Mouse (Mus musculus): Measurements from ENCODE around the gene Elovl6.

Elovl6 gene

DNA sequence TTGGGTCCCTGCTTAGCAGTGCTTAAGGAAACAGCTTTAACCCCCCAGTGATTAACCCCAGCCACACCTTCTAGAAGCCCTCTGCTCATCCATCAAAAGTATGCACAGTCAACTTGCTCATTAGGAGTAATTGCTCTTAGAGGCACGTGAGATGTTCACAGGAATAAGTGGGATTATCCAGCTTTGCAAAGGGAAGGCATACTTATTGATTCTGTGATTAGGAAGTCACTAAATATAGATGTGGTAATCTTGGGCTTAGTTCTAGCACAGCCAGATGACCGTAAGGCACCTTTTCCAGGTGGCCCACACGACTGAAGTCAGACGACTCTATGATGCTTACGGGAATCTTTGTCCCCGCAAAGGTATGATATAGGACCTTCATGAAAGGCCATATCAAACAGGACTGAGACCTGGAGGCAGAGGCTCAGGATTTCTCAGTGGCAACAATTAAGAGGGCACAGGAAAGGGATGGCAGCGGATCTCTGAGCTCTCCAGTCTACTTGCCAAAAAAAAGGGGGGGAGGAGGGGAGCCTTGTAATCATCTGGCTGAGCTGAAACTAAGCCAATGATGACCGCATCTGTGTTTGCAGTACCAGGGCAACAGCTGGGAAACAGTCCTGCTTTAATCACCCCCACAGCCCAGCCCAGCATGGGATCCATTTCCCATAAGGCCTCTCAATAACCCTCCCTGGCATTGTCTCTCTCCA, 117.6 kb downstream of the Elovl6 start:
- DNase-seq = no peak

DNA sequence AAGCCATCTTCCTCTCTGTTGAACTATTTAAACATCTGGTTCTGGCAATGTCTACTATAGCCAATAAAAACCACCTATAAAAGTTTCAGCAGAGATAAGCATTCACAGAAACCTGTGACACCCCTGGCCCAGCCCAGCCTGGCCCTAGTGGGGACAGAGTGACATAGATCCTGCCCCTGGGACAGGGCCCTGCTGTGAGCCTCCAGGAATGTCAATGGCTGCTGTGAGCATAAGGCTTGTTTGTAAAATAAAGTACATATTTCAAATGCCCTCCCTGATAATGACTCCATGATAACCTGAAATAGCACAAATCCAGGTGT, 118.1 kb downstream of the Elovl6 start:
- no peak for DNase-seq

DNA sequence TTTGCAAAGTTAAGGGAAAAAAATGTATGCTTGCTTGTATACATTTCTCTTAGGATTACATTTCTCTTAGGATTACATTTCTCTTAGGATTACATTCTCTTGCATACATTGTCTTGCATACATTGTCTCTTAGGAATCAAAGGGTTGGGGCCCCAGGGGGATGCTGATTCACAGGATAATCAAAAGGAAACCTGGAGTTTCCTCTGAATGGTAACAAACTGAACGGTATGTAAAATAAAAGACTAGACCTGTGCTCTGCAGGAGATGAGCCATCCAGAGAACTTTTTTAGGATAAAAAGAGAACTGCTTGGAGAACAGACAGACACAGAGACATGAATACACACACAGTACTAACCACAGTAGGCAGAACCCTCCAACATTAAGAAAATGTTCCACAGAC, 118.8 kb downstream of the Elovl6 start:
- DNase-seq = no peak

DNA sequence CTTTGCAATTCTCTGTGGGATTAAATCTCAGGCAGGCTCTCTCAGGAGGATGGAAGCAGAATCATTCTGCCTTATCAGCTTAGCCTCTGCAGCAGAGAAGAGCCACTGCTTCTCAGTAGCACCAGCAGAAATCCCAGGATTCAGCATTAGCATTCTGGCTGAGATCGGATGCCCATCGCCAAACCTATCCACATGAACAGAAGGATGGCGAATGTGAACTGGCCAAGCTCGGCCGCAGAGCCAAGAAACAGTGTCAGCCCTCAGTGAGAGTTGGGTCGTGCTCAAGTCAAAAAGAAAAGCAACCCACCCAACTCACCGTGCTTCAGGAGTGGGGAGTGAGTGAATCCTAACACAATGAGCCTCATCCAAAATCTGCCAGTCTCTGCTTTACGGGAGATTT, 119.6 kb downstream of the Elovl6 start:
- DNase-seq = no peak

DNA sequence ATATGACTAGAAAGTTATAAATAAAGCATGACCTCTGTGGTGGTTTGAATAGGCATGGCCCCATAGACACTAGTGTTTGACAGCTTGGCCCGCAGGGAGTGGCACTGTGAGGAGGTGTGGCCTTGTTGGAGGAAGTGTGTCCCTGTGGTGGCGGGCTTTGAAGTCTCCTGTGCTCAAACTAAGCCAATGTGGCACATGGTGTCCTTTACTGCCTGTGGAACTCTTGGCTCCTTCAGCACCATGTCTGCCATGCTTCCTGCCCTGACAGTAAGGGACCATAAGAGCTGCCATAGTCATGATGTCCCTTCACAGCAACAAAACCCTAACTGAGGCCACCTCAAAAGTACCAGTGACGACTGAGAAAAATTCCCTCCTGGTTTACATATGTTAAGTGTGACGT, 120.3 kb downstream of the Elovl6 start:
- no peak for DNase-seq

DNA sequence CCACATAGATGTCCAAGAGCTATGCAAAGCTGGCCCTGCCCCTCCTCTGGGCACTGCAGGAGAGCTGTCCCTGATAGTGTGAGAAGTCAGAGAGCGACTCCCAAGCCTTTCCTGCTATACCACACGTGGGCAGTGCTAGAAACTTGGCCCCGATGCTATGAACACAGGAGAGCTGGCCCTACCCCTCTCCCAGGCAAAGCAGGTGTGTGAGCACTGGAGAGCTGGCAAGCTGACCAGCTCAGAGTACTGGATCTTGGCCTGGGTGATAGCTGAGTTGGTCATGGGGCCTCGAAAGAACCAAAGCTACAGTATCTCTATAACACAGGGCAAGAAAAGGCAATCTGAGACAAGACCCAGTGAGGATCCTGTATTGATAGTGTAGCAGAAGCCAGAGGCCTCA, 124.4 kb downstream of the Elovl6 start:
- DNase-seq = no peak

DNA sequence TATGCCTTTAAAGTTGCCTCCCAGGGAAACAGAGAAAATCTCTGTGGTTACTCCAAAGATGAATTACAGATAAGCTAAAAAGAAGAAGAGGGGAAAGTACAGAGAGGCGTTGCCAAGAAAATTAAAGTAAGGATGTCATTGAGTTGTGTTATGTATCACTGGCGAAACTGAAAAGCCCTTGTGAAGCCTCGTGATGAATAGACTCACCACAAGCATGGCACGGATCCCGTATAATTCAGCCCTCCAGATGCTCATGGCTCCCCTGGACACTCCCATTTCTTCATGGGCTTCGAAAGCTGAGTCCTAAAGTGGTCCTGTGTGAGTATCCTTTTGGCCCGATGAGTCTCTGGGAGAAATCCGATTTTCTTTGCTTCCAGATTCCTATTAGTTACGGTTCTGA, 125.1 kb downstream of the Elovl6 start:
- DNase-seq = no peak

DNA sequence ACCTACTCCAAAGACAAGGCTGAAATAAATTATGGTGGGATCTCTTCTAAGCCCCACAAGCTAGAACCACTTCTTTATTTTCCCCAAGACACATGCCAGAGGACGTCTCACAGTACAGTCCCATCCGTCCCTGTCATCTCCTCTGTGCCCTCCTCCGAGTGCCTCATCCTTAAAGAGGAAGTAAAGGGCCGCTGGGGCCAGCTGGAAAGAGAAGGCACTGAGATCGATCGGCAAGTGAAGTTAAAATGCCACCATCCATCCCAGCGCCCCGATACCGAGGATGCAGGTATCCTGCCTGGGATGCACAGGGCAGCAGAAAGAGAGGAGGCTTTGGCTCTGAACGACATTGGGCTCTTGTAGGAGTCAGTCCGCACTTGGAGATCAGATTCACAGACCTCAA, 125.6 kb downstream of the Elovl6 start:
- DNase-seq = no peak

DNA sequence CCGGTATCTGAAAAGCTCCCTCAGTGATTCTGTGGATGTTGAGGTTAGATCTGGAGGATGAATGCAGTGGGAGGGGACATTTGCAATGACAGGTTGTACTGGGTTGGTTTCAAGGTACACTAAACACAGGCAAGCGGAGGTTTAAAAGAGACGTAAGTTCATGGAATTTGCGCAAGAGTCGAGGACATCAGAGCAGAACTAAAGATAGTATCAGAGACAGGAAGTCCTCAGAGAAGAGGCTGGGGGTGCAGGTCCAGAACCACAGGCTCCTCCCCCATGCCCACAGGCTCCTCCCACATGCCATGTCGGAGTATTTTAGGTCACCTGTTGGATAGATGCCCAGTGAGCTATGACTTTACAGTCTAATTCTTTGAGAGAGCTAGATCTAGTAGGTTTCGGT, 126.6 kb downstream of the Elovl6 start:
- no peak for DNase-seq

DNA sequence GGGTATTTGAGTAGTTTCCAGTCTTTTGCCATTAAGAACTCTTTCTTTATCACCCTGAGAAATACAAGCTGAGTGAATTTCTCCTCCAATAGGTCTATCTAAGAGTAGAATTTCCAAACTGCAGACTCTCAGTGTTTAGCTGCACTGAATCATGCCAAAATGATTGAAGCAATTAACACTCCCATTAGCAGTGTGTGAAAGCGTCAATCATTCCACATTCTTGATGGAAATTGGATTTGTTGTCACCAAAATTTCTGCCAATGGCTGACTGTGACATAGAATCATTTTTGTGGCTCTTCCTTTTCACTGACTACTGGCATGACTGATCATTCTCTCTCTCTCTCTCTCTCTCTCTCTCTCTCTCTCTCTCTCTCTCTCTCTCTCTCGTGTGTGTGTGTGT, 131.8 kb downstream of the Elovl6 start:
- no peak for DNase-seq

DNA sequence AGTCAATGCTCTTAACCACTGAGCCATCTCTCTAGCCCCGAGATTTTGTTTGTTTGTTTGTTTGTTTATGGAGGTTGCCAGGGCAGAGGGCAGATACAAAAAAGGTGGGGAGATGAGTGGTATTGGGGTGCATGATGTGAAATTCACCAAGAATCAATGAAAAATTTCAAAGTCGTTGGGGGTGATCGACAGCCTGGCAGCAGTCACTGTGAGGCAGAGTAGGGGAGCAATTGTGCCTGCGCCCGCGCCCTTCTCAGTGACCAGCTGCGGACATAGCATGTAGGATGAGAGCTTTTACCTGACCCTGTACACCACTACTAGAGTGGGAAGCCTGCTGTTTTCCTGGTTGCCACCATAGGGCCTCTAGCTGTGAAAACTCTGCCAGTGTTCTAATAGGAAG, 143.8 kb downstream of the Elovl6 start:
- DNase-seq = no peak

DNA sequence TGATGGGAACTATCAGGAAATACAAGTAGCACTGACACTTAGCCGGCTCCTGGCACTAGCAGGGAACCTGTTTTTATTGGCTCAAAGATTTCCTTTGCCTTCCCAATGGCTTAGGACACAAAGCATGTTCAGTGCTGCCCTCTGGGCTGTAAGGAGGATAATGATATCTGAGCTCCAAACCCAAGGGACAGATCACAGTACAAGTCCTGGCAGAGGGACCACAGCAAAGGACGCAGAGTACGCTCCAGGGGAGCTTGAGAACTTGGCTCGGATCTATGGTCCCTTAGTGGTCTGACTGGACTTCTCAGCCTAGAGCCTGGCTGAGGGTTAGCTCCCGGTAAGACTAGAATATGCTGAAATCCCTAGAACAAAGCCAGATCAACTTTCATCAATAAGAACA, 148.1 kb downstream of the Elovl6 start:
- DNase-seq = no peak

DNA sequence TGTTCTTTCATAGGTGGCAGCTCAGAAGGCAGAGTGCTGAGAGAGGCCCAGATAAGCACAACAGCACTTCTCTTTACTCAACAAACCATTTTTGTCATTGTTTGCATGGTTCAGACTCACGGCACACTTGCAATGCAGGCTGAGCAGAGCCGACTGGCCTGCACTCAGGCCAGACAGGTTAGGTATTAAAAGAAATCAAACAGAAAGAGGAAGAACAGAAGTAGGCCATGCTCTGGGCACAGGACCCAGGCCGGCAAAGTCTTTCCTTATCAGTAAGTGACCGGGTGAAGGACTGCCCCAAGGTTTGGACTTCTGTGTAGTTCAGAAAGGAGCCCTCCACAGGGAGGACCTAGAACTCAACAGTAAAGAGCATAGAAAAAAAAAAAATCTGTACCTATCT, 149.7 kb downstream of the Elovl6 start:
- no peak for DNase-seq

DNA sequence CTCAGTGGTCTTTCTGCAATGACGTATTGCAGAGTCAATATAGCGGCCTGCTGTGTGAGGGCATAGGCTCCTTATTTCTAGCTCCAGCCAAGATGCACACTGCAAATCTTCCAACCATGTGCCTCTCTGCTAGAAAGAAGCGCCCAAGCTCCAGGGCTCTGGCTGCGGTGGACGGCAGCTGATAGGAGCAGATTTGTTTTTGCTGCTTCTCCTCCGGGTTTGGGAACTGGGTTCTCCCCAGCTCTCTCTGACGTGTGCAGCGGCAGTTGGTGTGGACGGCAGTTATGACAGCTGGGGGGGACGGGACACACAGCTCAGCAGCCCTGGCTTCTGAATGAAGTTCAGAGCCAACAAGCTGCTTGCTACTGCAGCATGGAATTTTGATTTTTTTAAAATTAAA, 150.2 kb downstream of the Elovl6 start:
- DNase-seq = no peak

DNA sequence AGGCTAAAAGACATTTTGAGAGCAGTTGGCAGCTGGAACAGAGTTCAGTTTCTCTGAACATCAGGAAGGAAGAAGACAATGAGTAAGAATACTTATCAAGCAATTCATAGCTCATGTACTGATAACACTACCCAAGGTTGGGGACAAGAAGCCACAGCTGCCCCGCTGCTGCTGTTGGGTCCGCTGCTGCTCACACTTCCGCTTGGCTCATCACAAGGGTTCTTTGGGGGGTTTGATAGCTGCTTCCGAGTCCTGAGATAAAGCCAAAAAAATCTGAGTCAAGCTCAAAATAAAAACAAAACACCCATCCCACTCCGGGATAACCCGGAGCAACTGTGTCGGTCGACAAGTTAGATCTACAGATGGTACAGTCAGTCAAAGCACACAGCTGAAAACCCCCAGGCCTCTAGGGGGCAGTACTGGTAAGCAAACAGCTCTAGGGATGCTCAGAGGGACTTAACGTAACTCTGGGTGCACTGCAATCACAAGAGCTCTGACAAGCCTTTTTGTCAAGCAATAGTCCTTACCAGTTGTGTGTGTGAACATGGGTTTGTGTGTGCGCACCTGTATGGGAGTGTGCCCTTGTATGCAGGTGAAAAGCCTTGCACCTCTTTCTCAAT, 151.0 kb downstream of the Elovl6 start:
- DNase-seq = no peak

DNA sequence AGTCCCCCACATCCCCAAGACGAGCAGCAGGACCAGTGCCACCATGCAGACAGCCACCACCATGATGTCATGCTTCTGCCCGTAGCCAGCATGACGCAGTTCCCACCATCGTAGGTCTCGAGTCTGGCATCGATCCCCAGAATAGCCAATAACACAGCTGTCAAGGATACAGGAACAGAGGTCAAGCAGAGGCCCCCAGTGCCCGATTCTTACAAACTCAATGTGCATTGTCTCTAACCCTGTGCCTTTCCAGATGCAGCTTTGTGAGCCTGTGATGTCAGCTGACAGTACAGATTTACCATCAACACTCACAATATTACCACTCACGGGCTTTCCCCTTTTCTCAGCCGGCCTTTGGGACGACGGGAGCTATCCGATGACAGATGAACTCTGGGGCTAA, 154.0 kb downstream of the Elovl6 start:
- no peak for DNase-seq

DNA sequence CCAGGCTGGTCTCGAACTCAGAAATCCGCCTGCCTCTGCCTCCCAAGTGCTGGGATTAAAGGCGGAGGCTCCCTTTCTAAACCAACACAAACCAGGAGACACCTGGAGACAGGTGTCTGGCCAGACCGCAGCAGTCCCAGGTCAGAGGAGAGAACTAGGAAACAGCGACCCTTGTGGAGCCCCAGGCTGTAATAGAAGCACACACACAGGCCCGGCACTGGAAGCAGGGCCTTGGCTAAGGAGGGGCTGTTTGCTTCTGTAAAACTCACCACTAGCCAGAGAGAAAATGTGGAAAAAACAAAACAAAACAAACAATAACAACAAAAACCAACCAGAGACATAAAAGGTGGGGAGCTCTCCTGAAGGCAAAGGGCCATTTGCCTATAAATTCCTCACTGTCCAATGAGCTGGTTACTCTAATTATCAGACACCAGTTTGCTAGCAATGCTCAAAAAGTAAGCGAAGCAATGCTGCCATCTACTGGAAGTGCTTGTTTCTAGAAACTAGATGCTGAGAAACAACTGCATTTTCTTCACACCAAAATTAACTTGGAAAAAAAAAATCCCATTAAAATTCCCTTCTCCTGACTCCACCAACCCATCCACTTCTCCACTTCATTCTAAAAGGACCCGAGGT, 154.7 kb downstream of the Elovl6 start:
- DNase-seq = peak; percentile 76

DNA sequence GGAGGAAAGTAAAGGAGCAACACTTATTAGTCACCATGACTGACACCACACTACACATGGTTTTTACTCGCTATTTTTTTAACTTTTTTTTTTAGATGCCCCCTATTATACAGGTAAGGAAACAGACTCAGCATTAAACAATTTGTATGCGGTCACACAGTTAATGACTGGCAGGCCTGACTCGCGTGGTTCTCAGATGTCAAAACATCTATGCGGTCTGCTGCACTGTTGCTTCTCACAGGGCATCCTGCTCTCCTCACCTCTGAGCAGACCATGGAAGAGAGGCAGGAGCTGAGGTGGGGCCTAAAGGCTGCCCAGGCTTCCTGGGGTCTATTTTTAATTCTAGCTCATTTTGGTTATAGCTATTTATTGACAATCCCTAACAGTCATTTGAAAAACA, 155.3 kb downstream of the Elovl6 start:
- no peak for DNase-seq

Measured in cerebellum, adult 9-10 months (tissue).